Mouse (Mus musculus) myocyte (in vitro differentiated cells): ENCODE results near the gene Dao. TPM values are rescaled to one million over a fixed set of nuclear protein-coding genes. Genes with fewer than 3 reads are reported as not detected.

Experiments
- H3K27me3 ChIP-seq: one replicate; pipeline ENCODE4 v1.6.1; 2011; ENCODE audit not compliant: control insufficient read depth, insufficient read depth, insufficient read length
- H3K36me3 ChIP-seq: one replicate; pipeline ENCODE4 v1.6.1; 2011; ENCODE audit not compliant: control insufficient read depth, insufficient read depth
- H3K4me2 ChIP-seq: one replicate; pipeline ENCODE4 v1.6.1; 2011; ENCODE audit warnings: low read depth, control low read depth
- H3K4me3 ChIP-seq: one replicate; pipeline ENCODE4 v1.5.1; 2011; ENCODE audit warnings: mild to moderate bottlenecking, control low read depth, moderate library complexity
- H3K79me2 ChIP-seq: one replicate; pipeline ENCODE4 v1.6.1; 2011; ENCODE audit not compliant: control insufficient read depth, insufficient read depth
- H3ac ChIP-seq: one replicate; pipeline ENCODE4 v1.6.1; 2011; ENCODE audit not compliant: control insufficient read depth, insufficient read length
- CEBPB ChIP-seq: IDR thresholded peaks from 2 replicates; pipeline ENCODE4 v1.6.1; 2011; ENCODE audit warnings: mild to moderate bottlenecking, moderate library complexity; ENCODE audit not compliant: poor library complexity, insufficient read depth, severe bottlenecking
- E2F4 ChIP-seq: IDR thresholded peaks from one replicate; pipeline ENCODE4 v1.6.1; 2011; ENCODE audit warnings: mild to moderate bottlenecking, control low read depth, moderate library complexity; ENCODE audit not compliant: insufficient read depth
- MAX ChIP-seq: IDR thresholded peaks from one replicate; pipeline ENCODE4 v1.6.1; 2011; ENCODE audit warnings: low read depth, mild to moderate bottlenecking, control low read depth
- MYOD1 ChIP-seq, 3 experiments: IDR thresholded peaks; one replicate each; pipeline ENCODE4 v1.6.1; 2011; ENCODE audit warnings: control low read depth in 2 of 3, low read depth in 2 of 3, mild to moderate bottlenecking in 2 of 3, moderate library complexity in 1 of 3; ENCODE audit not compliant: insufficient read length in 2 of 3, control insufficient read depth in 1 of 3
- MYOG ChIP-seq, 3 experiments: IDR thresholded peaks; one replicate each; pipeline ENCODE4 v1.6.1; 2011; ENCODE audit warnings: control low read depth in 2 of 3, low read depth in 2 of 3, mild to moderate bottlenecking in 2 of 3; ENCODE audit not compliant: insufficient read length in 2 of 3, control insufficient read depth in 1 of 3, insufficient read depth in 1 of 3
- POLR2A ChIP-seq: IDR thresholded peaks from one replicate; pipeline ENCODE4 v1.6.1; 2011; ENCODE audit warnings: low read depth, mild to moderate bottlenecking, control low read depth, moderate library complexity; ENCODE audit not compliant: insufficient read length
- POLR2AphosphoS2 ChIP-seq: IDR thresholded peaks from one replicate; pipeline ENCODE4 v1.6.1; 2011; ENCODE audit warnings: low read depth, control low read depth; ENCODE audit not compliant: insufficient read length
- REST ChIP-seq: IDR thresholded peaks from one replicate; pipeline ENCODE4 v1.6.1; 2011; ENCODE audit warnings: mild to moderate bottlenecking, control low read depth, moderate library complexity; ENCODE audit not compliant: insufficient read depth, insufficient read length
- SRF ChIP-seq: IDR thresholded peaks from one replicate; pipeline ENCODE4 v1.6.1; 2011; ENCODE audit warnings: low read depth; ENCODE audit not compliant: control insufficient read depth, insufficient read length
- TCF12 ChIP-seq: IDR thresholded peaks from one replicate; pipeline ENCODE4 v1.6.1; 2011; ENCODE audit warnings: mild to moderate bottlenecking, control low read depth; ENCODE audit not compliant: poor library complexity, insufficient read depth, severe bottlenecking
- TCF3 ChIP-seq: IDR thresholded peaks from one replicate; pipeline ENCODE4 v1.6.1; 2011; ENCODE audit warnings: low read depth, control low read depth; ENCODE audit not compliant: insufficient read length
- USF1 ChIP-seq: IDR thresholded peaks from one replicate; pipeline ENCODE4 v1.6.1; 2011; ENCODE audit warnings: low read depth, mild to moderate bottlenecking, control low read depth, moderate library complexity
- polyA plus RNA-seq: library from polyadenylated mRNA; unstranded; fragments of >200 nt; fragmentation: generic; extraction: Trizol; gene quantifications from one replicate; pipeline ENCODE4 v1.2.1, GENCODE M21; 2012; ENCODE audit warnings: missing spikeins

Gene Dao
- polyA plus RNA-seq, 1 experiment: not detected

DNA sequence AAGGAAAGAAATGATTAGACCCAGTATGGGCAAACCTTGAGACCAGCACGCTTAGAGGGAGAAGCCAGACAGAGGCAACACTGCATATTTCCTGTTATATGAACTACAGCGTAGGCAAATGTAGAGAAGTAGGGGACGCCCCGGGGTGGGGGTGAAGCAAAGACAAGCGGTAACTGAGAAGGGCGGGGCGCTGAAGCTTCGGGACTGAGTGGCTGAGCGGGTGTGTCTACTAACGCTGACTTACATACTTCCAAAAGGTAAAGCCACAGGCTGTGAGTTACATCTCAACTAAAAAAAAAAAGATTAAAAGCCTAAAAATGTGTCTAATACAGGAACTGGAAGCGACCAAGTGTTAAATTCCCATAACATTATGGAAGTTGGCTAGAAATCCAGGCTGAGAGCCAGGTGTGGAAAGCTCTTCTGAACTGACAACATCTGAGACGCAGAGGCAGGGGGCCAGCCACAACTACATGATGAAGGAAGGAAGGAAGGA is 11.1 kb upstream of the Dao start:
- H3ac ChIP-seq: peak overlapping the region; percentile 87
- H3K79me2 ChIP-seq: peaks cover 16% of the 10 kb centered on the region
- H3K27me3 ChIP-seq: no peaks in the 10 kb centered on the region
- H3K4me3 ChIP-seq: peak overlapping the region; percentile 53
- H3K4me2 ChIP-seq: peak overlapping the region; percentile 99
- TF ChIP-seq MYOD1 (IDR thresholded peaks at IDR 0.05; ENCODE audit: control insufficient read depth in 1 of 3, insufficient read length in 2 of 3, low read depth in 2 of 3) (no peak), USF1 (no peak), MYOG (IDR thresholded peaks at IDR 0.05; ENCODE audit: control insufficient read depth in 1 of 3, insufficient read depth in 1 of 3, insufficient read length in 2 of 3, low read depth in 2 of 3) (no peak), POLR2AphosphoS2 (no peak), SRF (no peak), TCF12 (no peak), MAX (no peak), E2F4 (no peak), TCF3 (no peak), CEBPB (no peak), POLR2A (no peak), REST (no peak)
- no peaks in the 10 kb centered on the region for H3K36me3 ChIP-seq

DNA sequence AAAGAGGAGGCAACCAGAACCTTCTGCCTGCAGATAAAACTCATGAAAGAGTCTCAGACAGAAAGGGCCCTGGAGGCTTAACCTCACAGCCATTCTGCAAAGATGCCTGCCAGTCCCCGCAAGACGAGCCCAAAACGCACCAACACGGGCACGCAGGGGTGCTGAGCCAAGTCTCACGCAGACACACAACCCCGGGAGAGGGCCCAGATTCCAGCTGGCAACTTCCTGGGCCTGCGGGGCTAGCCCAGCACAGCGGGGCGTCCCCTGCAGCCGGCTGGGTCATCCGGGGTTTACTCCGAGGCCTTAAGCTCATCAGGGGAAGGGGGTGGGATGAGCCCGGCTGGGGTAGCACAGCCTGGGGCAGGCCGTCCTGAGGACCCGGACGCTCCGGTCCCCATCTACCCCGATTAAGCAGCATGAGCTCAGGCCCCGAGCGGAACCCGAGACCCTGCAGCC is 10.4 kb upstream of the Dao start:
- H3K79me2 ChIP-seq: peaks cover 9% of the 10 kb centered on the region
- no peaks in the 10 kb centered on the region for H3K27me3 ChIP-seq
- TF ChIP-seq E2F4 (no peak), TCF12 (no peak), USF1 (no peak), MAX (no peak), TCF3 (no peak), SRF (no peak), REST (no peak), MYOG (IDR thresholded peaks at IDR 0.05; ENCODE audit: control insufficient read depth in 1 of 3, insufficient read depth in 1 of 3, insufficient read length in 2 of 3, low read depth in 2 of 3) (peak in 1 of 3 experiments; percentile 32)
- no peaks in the 10 kb centered on the region for H3K36me3 ChIP-seq
- H3K4me2 ChIP-seq: peak overlapping the region; percentile 99
- H3K4me3 ChIP-seq: peak overlapping the region; percentile 53
- H3ac ChIP-seq: peak overlapping the region; percentile 87

DNA sequence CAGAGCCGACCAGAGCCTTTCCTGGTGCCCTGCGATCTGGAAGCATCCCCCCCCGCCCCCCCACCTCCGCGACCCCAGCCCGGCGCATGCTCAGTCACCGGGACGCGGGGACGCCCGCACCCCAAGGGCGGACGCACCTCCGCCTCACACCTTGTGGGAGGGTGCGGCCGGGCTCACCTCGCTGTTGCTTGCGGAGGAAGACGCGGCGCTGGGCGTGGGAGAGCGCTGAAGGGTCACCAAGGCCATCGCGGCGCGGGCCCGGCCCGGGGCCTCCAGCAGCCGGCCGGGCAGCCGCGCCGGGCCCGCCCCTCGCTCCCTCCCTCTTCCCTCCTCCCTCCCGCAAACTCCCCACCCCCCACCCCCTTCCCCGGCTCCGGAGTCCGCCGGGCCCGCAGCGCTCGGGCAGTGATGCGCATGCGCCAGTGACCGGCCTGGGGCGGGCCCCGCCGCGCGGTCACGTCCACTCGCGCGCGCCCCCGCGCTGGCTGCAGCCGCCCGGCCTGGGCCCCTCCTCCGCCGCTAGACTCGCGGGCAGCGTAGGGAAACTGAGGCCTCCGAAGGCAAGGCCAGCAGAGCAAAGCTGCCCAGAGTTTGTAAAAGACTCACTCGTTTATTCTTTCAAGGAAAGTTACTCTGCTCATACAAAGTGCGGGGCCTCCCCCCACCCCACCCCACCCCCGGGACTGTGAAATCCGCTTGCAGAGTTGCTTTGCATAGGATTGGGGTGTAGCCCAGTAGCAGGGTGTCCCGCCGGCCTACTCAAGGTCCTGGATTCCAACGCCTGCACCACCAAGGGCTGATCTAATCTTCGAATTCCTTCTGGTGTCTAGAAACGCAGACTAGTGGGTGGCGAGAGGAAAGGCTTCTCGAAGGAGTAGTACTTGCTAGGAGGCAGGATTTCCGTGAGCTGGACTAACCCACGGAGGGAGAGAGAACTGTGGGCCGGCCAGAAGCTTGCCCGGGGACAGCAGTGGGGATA is 9.7 kb upstream of the Dao start, which contains the start of gene Ssh1:
Gene Ssh1 (minus strand): TSS at position 408 of the 979 bp plus-strand sequence.
- Histone ChIP-seq H3K4me3 (peak within 1 kb of the TSS; percentile 53), H3K27me3 (no peaks in the 10 kb centered on the region), H3K36me3 (no peaks in the 10 kb centered on the region), H3K79me2 (peaks cover 9% of the 10 kb centered on the region), H3K4me2 (peak within 1 kb of the TSS; percentile 99), H3ac (peak within 1 kb of the TSS; percentile 87)
- TF ChIP-seq REST (no peak), MYOD1 (IDR thresholded peaks at IDR 0.05; ENCODE audit: control insufficient read depth in 1 of 3, insufficient read length in 2 of 3, low read depth in 2 of 3) (peak in 1 of 3 experiments; percentile 24), POLR2A (peak; percentile 55)

DNA sequence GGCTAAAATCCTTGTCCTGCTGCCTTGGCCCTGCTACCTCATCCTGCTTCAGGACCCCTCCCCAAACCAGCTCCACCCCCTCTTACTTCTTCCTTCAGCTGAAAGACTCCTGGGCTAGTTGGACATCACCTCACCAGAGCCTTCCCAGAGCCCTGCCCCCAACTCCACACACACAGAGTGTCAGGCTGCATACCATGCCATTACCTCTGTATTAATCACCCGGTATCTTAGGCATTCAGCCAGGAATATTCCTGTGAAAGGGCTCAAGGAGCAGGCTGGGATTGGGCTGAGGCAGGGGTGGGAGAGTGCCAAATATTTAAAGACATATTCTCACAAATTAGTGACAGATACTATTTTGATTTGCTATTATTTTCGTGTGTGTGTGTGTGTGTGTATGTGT is 7.0 kb upstream of the Dao start:
- TF ChIP-seq REST (no peak), POLR2AphosphoS2 (no peak), CEBPB (no peak)
- H3K4me3 ChIP-seq: no peak overlapping the region
- no peaks in the 10 kb centered on the region for H3K36me3 ChIP-seq
- H3ac ChIP-seq: no peak overlapping the region
- H3K27me3 ChIP-seq: no peaks in the 10 kb centered on the region
- no peak overlapping the region for H3K4me2 ChIP-seq
- no peaks in the 10 kb centered on the region for H3K79me2 ChIP-seq

DNA sequence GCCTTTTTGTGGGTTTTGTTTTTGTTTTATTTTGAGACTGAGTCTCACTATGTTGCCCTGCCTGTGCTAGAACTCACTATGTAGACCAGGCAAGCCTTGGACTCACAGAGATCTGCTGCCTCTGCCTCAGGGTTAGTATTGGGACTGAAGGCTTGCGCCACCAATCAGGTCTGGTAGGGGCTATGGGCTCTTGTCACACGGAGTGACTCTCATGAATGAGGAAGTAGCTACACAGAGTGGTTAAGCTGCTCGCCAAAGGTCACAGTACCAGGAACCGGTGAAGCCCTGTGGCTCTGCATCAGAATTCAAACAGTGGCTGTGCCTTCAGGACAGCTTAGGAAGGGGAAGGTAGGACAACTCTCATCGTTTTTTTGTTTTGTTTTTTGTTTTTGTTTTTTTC is 4.1 kb upstream of the Dao start:
- H3K27me3 ChIP-seq: peaks cover 19% of the 10 kb centered on the region
- no peak overlapping the region for H3ac ChIP-seq
- H3K4me3 ChIP-seq: no peak overlapping the region
- H3K36me3 ChIP-seq: no peaks in the 10 kb centered on the region
- TF ChIP-seq E2F4 (no peak), CEBPB (no peak), TCF3 (no peak), MAX (no peak), POLR2A (no peak), MYOG (IDR thresholded peaks at IDR 0.05; ENCODE audit: control insufficient read depth in 1 of 3, insufficient read depth in 1 of 3, insufficient read length in 2 of 3, low read depth in 2 of 3) (no peak), REST (no peak), POLR2AphosphoS2 (no peak), SRF (no peak), USF1 (no peak), MYOD1 (IDR thresholded peaks at IDR 0.05; ENCODE audit: control insufficient read depth in 1 of 3, insufficient read length in 2 of 3, low read depth in 2 of 3) (no peak), TCF12 (no peak)
- no peaks in the 10 kb centered on the region for H3K79me2 ChIP-seq
- H3K4me2 ChIP-seq: no peak overlapping the region
